Mouse (Mus musculus) cerebellum, adult 2 months (tissue): ENCODE results near the gene Aldoart2.

Source experiments
- CTCF ChIP-seq: fragments of 200-500 bp; IDR thresholded peaks from 2 replicates; pipeline ENCODE4 v1.5.1; 2011; ENCODE audit warnings: low read depth, mild to moderate bottlenecking, control low read depth, low read length, moderate library complexity, borderline replicate concordance; ENCODE audit not compliant: insufficient read depth
- POLR2A ChIP-seq: fragments of 200-500 bp; IDR thresholded peaks from 2 replicates; pipeline ENCODE4 v1.6.1; 2011; ENCODE audit warnings: low read length, control low read depth, borderline replicate concordance; ENCODE audit not compliant: insufficient read depth

GRCm38 (mm10) chr12:55566837-55567236 lies 1.8 kb downstream of the Aldoart2 start:
- TF ChIP-seq POLR2A (no peak), CTCF (no peak)
